Mouse (Mus musculus): Measurements from ENCODE around the gene Uspl1. TPM values are rescaled to one million over a fixed set of nuclear protein-coding genes. Genes with fewer than 3 reads are reported as not detected.

The Uspl1 gene
- polyA plus RNA-seq, 1 experiment from 2014 or later: 12.4 TPM

GRCm38 (mm10) chr5:149174527-149174926, 9.6 kb upstream of the Uspl1 start:
- Histone ChIP-seq H3K4me2 (ENCODE audit: low read depth, low read length) (no peak overlapping the region), H3K4me3 (ENCODE audit: low read depth, low read length) (no peak overlapping the region), H3K9ac (replicated peaks) (no peak overlapping the region), H3K36me3 (replicated peaks; ENCODE audit: insufficient read depth, low read length) (no peaks in the 10 kb centered on the region), H3K27ac (ENCODE audit: low read depth) (no peak overlapping the region), H3K9me3 (ENCODE audit: low read length) (no peaks in the 10 kb centered on the region), H3K4me1 (ENCODE audit: insufficient read depth) (no peaks in the 10 kb centered on the region), H3K27me3 (ENCODE audit: insufficient read depth, low read length) (no peaks in the 10 kb centered on the region)
- 80% methylated on average over 7 of the region's 7 CpGs for WGBS (ENCODE audit: insufficient replicate concordance)
- ATAC-seq (no peak), DNase-seq (no peak)
- no peak for TF ChIP-seq EP300 (IDR thresholded peaks at IDR 0.05; ENCODE audit: low read depth)
- no peak for TF ChIP-seq CTCF (IDR thresholded peaks at IDR 0.05; ENCODE audit: low read depth)

DNA sequence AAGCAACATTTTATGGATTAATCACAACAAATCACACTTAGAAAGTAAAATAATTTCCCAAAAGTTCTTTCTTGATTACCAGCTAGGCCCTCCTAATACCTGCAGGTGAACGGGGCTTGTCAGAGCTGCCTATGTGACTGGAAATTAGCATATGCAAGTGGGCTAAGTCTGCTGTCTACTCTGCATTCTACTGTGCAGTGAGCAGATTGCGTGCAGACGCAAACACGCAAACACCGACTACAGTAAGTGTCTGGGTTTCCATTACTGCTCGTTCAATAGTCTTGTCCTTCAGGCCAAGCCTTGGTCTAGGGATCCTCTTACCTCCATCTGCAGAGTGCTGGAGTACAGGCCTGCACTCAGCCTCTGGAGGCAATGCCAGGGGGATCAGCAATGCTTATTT, 8.4 kb upstream of the Uspl1 start:
- DNase-seq: no peak
- Histone ChIP-seq H3K9ac (replicated peaks) (no peak overlapping the region), H3K9me3 (ENCODE audit: low read length) (no peaks in the 10 kb centered on the region), H3K4me3 (ENCODE audit: low read depth, low read length) (no peak overlapping the region), H3K4me2 (ENCODE audit: low read depth, low read length) (no peak overlapping the region), H3K36me3 (replicated peaks; ENCODE audit: insufficient read depth, low read length) (no peaks in the 10 kb centered on the region), H3K27ac (ENCODE audit: low read depth) (no peak overlapping the region), H3K27me3 (ENCODE audit: insufficient read depth, low read length) (no peaks in the 10 kb centered on the region), H3K4me1 (ENCODE audit: insufficient read depth) (no peaks in the 10 kb centered on the region)
- no peak for TF ChIP-seq EP300 (IDR thresholded peaks at IDR 0.05; ENCODE audit: low read depth)
- 94% methylated on average over 6 of the region's 6 CpGs for WGBS (ENCODE audit: insufficient replicate concordance)
- no peak for ATAC-seq

- no peak overlapping the region for H3K4me3 ChIP-seq (ENCODE audit: low read depth, low read length)
- no peak overlapping the region for H3K9ac ChIP-seq (replicated peaks)
- no peaks in the 10 kb centered on the region for H3K9me3 ChIP-seq (ENCODE audit: low read length)
- no peak for TF ChIP-seq EP300 (IDR thresholded peaks at IDR 0.05; ENCODE audit: low read depth)
- TF ChIP-seq CTCF (IDR thresholded peaks at IDR 0.05; ENCODE audit: low read depth): no peak
- H3K4me2 ChIP-seq (ENCODE audit: low read depth, low read length): no peak overlapping the region
- peaks cover 6% of the 10 kb centered on the region; the same call in 1 of the 2 replicates for H3K4me1 ChIP-seq (ENCODE audit: insufficient read depth)
- H3K27ac ChIP-seq (ENCODE audit: low read depth): no peak overlapping the region
- no peak for DNase-seq
- no peaks in the 10 kb centered on the region for H3K36me3 ChIP-seq (replicated peaks; ENCODE audit: insufficient read depth, low read length)
- no peak for ATAC-seq
- H3K27me3 ChIP-seq (ENCODE audit: insufficient read depth, low read length): no peaks in the 10 kb centered on the region
- WGBS (ENCODE audit: insufficient replicate concordance): 85% methylated on average over 5 of the region's 5 CpGs
These were observed 6.1 kb upstream of the Uspl1 start for GRCm38 (mm10) chr5:149178095-149178494.

GRCm38 (mm10) chr5:149179826-149180225, 4.3 kb upstream of the Uspl1 start:
- DNase-seq (no peak), ATAC-seq (no peak)
- H3K9me3 ChIP-seq (ENCODE audit: low read length): no peaks in the 10 kb centered on the region
- no peak overlapping the region for H3K9ac ChIP-seq (replicated peaks)
- no peak overlapping the region for H3K27ac ChIP-seq (ENCODE audit: low read depth)
- WGBS (ENCODE audit: insufficient replicate concordance): 85% methylated on average over 3 of the region's 3 CpGs
- H3K27me3 ChIP-seq (ENCODE audit: insufficient read depth, low read length): no peaks in the 10 kb centered on the region
- TF ChIP-seq EP300 (IDR thresholded peaks at IDR 0.05; ENCODE audit: low read depth): no peak
- no peaks in the 10 kb centered on the region for H3K36me3 ChIP-seq (replicated peaks; ENCODE audit: insufficient read depth, low read length)
- H3K4me2 ChIP-seq (ENCODE audit: low read depth, low read length): no peak overlapping the region
- no peak overlapping the region for H3K4me3 ChIP-seq (ENCODE audit: low read depth, low read length)
- H3K4me1 ChIP-seq (ENCODE audit: insufficient read depth): peaks cover 6% of the 10 kb centered on the region; the same call in 1 of the 2 replicates

DNA sequence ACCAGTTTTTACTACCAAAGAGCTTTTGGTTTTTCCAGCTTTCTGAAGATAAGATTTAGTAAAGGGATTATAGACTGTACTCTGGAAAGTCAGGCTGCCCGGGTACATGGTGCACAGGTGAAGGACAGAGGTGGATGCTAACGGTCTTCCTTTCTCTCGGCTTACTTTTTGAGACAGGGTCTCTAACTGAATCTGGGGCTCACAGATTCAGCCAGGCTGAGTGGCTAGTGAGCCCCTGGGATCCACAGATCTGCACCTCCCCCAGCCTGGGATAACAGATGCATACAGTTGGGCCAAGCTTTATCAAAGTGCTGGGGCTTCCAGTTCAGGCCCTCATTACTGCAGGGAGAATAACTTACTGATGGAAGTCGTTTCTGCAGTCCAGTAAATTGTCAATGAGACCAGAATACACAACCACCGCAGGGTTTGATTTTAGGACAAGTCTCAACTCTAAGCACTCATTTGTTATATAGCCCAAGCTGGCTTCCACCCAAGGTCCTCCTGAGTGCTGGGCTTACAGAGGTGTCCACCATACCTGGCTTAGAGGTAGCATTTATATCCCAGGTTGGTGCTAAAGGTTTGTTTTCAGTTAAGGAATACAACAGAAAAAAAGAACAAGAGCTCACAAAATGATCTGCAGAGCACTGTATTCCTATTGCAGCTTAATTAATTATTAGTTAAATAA, 1.8 kb upstream of the Uspl1 start:
- WGBS (ENCODE audit: insufficient replicate concordance): 84% methylated on average over 5 of the region's 5 CpGs
- H3K27me3 ChIP-seq (ENCODE audit: insufficient read depth, low read length): no peaks in the 10 kb centered on the region
- no peak overlapping the region for H3K4me2 ChIP-seq (ENCODE audit: low read depth, low read length)
- no peak overlapping the region for H3K9ac ChIP-seq (replicated peaks)
- TF ChIP-seq CTCF (IDR thresholded peaks at IDR 0.05; ENCODE audit: low read depth): no peak
- no peak for TF ChIP-seq EP300 (IDR thresholded peaks at IDR 0.05; ENCODE audit: low read depth)
- DNase-seq (no peak), ATAC-seq (no peak)
- H3K4me1 ChIP-seq (ENCODE audit: insufficient read depth): peaks cover 23% of the 10 kb centered on the region
- H3K9me3 ChIP-seq (ENCODE audit: low read length): no peaks in the 10 kb centered on the region
- H3K36me3 ChIP-seq (replicated peaks; ENCODE audit: insufficient read depth, low read length): no peaks in the 10 kb centered on the region
- no peak overlapping the region for H3K4me3 ChIP-seq (ENCODE audit: low read depth, low read length)
- no peak overlapping the region for H3K27ac ChIP-seq (ENCODE audit: low read depth)

DNA sequence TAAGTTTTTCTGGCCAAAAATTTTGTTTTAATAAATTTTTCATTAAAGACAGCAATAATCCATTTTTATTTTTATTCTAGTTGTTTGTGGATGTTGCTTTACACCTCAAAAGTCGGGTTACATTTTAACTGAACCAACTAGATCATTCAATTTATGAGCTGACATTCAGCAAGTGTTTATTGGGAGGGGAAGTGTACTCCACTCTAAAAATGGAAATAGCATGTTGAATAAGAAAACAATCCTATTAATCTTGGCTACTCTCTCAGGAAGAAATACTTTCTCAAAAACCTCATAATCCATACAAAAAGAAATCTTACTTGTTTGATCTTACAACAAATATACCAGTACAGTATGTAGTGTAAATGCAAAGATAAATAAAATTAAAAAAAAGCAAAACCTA, 1.0 kb upstream of the Uspl1 start:
- peak overlapping the region; percentile 67 for H3K4me2 ChIP-seq (ENCODE audit: low read depth, low read length)
- H3K9me3 ChIP-seq (ENCODE audit: low read length): no peaks in the 10 kb centered on the region
- no peak for TF ChIP-seq CTCF (IDR thresholded peaks at IDR 0.05; ENCODE audit: low read depth)
- no peak for TF ChIP-seq EP300 (IDR thresholded peaks at IDR 0.05; ENCODE audit: low read depth)
- 16% methylated on average over 1 of the region's 1 CpGs for WGBS (ENCODE audit: insufficient replicate concordance)
- H3K27me3 ChIP-seq (ENCODE audit: insufficient read depth, low read length): no peaks in the 10 kb centered on the region
- peak overlapping the region; percentile 83; the same call in 1 of the 2 replicates for H3K9ac ChIP-seq (replicated peaks)
- H3K27ac ChIP-seq (ENCODE audit: low read depth): peak overlapping the region; percentile 97
- peak overlapping the region; percentile 63 for H3K4me3 ChIP-seq (ENCODE audit: low read depth, low read length)
- DNase-seq (no peak), ATAC-seq (no peak)
- peaks cover 23% of the 10 kb centered on the region for H3K4me1 ChIP-seq (ENCODE audit: insufficient read depth)
- 0 out of 2 replicates have a peak, but pooled peaks cover under 1% of the 10 kb centered on the region for H3K36me3 ChIP-seq (replicated peaks; ENCODE audit: insufficient read depth, low read length)

Data from liver, postnatal 0 days (tissue).